Mouse (Mus musculus) spleen, postnatal 14 days (tissue): ENCODE measurements around the gene Etv6.

Experiments used
- DNase-seq, 2 experiments: peaks; one replicate each; pipeline ENCODE4 v3.0.0; 2021 to 2022; ENCODE audit warnings: low spot score in 2 of 2

Etv6 gene

DNA sequence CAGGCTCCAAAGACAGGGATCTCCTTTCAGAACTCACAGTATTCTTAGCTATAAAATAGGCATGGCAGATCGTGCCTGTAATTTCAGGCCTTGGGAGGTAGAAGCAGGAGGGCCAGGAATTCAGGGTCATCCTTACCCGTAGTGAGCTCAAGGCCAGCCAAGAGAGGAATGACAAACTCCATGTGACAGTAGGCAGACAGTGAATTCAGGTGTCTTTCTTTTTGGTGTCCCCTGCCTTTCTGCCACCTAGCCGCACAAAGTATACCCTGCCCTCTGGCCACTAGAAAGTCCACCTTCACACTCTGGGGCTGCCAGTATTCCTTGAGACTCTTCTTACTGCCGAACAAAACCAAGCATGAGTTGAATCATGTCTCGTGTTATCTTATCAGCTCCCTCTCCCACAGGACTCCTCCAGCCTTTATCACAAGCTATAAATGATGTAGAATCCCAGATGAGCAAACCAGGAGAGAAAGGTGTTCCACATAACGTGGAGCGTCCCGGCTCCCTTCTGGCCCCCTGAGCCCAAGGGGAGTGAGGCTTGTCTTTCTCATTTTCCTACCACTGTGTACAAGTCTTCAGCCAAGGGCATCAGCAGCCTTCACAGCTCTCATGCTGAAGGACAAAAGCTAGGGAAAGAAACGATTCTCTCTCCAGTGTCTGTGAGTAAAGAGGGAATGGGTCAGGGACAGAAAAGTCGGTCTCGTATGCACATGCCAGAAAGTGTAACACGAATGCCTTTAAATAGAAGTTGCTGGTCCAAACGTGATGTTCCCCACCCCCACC lies 175.4 kb downstream of the Etv6 start:
- no peak for DNase-seq

DNA sequence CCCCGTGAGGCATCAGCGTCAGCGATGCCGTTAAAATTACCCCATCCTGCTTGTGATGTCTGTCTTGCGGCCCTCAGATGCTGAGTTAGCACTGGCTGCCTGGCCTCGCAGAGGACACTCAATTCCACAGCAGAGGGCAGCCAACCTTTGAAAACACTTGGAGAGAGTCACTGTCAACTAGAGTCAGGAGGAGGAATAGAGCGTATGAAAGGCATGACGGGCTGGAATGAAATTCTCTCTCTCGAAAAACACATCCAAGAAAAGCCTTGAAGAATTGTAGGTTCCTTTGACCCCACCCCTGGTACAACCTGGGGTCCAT lies 175.9 kb downstream of the Etv6 start:
- DNase-seq, result no peak

DNA sequence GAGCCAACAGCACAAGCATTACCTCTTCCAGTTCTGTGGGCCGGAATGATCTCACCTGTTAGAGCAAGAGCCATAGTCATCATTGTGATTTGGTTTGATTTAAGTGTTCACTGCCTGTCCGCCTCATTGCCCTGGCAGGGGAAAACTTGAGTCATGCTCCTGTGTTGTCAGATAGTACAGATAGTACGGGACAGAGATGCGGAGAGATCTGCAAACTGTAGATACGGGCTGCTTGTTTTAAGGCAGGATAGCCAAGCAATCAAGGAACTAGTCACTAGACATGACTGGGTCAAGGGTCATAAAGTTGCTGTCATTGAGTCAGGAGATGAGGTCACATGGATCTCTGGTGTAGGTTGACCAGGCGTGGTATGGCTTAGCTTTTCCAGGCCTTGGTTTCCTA lies 182.2 kb downstream of the Etv6 start:
- no peak for DNase-seq

DNA sequence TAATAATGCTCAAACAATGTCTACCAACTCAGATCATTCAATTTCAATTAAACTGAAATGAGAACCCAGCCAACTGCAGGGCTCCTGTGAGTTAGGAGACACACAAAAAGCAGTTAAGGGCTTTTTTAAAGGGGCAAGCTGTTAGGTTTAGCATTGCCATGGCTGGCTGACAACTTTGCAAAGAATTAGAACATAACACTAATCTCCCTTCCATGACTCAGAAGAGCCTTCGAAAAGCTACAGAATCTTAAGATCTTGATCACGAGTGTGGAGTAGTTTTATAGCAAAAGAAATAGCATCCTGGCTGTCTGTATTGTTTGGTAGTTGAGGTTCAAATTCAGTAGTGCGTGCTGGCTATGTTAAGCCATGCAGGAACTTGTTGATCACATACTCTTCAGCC lies 182.9 kb downstream of the Etv6 start:
- DNase-seq, result no peak

DNA sequence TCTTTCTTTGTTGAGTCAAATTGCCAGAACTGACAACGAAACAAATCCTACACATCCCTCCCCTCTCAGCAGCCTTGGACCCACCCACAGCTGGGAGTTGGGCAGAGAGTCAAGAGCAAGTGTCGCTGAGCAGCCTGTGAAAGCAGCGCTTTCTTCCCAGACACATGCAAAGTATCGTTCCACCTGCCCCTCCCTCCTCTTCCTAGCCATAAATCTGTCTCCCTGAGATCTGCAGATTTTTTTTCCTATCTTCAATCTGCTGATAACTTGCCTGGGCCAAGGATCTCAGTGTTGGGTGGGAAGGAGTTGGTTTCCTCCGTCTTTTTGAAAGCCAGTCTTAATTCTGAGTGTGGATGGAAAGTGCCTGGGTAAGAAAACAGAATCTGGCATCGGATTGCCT lies 183.9 kb downstream of the Etv6 start:
- no peak for DNase-seq

DNA sequence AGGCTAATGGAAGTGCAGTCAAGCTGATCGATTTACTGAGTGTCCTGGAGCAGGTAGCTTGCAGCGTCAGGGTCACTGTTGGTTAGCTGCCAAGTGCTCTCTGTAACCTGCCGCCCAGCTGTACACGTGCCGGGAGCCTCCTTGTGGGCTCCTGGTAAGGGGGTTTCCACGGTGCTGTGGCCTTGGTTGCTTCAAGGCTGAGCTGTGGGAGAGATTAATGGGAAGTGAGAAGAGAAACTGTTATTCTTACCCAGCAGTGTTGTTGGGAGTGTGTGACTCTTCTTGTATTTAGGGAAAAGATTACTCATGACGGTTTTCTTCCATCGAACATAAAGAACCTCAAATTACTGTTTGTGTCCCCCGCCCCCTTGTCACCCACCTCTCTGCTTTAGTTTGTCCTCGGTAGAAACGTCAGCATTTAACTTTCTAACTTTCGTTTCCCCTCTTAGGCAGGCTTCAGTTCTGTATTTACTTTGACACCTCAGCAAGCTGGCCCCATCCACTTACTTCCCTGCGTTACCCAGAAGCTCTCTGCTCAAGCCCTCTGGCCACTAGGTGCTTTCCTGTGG lies 184.8 kb downstream of the Etv6 start:
- peak in 1 of 2 experiments; percentile 13 for DNase-seq

DNA sequence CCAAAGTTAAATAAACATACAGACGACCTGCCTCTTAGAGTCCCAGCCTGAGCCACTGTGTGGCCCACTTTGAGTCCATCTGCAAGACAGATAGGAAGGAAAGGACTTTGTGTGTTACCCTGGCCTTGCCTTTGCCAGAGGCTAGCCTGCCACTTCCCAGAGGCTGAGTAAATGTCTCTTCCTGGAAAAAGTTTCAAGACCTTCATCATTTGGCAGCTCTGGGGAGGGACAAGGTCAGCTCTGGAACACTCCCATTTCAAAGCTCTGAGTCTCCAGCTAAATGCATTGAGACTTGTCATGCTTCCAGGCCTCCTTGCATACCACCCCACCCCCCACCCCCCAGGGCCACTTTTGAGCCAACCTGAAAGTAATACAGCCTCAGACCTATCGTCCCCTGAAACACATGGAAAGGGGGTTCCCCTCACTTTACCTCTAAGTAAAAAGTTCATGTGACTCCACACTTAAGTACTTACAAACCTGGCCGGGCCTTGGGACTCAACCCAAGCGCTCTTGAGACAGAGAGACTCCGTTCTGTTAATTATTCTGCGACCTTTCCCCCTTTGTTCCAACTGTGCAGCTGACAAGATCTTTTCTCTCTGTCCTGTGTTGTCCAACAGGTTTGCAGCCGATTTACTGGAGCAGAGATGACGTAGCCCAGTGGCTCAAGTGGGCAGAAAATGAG lies 186.9 kb downstream of the Etv6 start:
- DNase-seq, result no peak

DNA sequence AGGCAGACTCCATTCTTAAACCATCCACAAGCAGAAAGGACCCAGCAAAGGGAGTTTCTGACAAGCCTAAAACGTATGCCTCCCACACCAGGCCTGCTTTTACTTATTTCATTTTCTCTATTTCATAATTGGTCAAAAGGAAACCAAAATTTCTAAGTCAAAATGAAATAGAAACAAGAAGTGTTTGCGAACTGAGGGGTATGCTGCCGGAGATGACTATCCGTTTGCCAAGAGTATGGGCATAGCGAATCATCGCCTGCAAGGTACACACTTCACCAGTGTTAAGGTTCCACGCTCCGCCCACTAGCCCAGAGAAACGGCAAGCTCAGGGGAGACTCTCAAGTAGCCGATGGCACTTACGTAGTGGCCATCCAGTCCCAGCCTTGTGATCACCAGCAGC lies 190.1 kb downstream of the Etv6 start:
- no peak for DNase-seq

DNA sequence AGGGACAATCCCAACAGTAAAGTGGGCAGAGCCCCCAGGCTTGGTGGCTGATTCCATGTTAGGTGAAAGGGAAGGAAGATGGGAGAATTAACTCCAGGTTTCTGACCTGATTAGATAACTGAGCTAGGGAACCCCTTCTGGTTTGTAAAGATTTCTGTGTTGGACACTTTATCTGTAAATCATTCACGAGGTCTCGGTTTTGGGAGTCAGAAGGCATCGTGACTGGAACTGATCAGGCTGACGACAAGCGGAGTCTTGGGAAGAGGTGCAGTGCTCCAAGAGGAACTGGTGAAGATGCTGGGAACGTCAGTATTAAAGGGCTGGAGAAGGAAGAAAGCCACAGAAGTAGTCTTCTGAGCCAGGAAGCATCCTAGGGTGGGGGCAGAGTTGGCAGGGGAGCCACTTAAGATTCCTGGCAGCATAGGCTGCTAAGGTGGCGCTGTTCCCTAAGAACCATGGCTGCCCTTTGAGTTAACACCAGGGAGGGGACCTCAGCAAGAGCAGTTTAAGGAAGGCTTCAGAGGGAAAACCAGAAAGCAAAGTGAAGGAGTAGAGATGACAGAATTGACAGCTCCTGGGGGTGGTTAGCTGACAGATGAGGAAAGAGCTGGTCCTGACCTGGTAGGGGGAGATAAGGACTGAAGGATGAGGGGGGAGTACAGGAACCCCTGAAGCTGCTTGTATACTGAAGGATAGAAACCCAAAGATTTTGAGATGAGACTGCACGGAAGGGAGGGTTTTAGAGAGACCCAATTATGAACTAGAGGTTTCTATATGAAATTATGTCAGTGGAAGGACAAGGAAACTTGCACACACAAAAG lies 191.1 kb downstream of the Etv6 start:
- DNase-seq, result no peak

DNA sequence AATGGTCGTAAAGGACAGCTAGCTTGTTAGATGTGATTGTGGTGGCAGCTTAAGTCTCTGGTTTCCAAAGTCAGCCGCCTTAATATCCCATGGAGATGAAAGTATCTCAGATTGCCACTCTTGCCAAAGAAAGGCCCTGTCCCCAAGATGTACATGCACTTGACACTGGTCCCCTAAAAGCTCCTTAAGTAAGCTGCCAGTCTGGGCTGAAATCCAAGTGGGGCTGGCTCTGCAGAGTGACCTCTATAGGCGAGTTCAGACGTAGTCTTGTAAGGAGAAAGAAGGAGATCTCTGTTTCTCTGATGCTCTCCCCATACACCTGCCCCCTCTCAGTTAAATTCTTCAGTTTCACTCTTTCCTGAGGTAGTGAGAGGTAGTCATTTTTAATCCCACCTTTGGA lies 200.8 kb downstream of the Etv6 start:
- no peak for DNase-seq

DNA sequence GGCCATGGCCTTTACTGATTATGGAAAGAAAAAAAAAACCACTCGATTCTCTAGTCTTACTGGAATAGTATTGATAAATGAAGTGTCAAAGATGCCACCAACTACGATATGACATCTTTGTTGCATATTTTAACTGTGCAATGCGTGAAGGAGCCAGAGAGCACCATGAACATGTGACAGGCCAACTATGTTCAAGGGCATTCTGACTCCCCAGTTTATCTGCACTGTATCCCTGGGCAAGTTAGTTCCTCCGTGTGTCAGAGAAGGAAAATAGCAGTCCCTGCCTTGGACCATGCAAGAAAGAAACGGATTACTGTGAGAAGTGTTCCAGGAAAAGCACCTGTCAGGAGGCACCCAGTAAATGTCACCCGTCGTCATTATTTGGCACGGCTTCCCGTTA lies 203.0 kb downstream of the Etv6 start:
- DNase-seq, result no peak

DNA sequence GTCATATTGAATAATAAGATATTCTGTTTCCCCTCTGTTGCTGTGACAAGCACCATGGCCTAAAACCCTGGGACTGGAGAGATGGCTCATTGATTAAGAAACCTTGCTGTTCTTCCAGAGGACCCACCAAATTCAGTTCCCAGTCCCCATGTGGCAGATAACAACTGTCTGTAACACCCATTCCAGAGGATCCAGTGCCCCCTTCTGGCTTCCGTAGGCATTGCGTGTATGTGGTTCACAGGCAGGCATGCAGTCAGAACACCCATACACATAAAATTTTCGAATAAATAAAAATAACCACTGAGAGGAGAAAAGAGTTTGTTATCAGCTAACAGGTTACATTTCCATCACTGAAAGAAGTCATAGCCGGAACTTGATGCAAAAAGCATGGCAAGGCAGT lies 205.5 kb downstream of the Etv6 start:
- DNase-seq, result no peak

DNA sequence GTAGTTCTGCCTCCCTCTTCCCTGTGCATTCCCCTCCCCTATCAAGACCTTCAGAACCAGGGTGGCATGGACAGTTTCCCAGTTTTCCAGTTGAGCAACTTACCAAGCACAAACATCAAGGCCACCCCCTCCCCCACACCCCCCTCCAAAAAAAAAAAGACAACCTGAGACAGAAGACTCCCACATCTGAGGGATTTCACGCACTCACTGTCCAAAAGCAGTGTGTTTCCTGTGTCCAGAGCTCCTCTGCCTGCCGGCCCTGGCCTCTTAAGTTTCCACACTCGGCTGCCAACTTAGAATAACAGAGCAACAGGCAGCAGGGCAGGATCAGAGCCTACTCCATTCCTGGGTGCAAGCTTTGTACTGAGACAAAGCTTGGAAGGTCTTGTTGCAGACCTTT lies 207.6 kb downstream of the Etv6 start:
- no peak for DNase-seq

DNA sequence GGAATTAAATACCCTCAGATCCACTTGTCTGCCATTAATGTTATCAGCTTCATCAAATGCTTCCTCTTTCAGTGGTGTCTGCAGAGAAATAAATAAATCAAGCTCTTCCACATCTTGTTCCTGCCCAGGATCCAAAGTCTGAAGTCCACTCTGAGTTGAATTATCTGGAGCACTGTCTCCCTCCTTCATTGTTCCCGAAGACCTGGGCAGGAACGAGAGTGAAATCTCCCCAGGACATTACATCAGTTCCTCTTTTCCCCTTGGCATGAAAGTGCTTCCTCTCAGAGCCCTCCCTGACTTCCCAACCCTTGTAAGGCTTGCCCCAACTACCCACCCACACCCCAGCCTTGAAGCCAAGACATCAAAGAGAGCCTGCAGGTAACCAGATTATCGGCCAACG lies 208.0 kb downstream of the Etv6 start:
- no peak for DNase-seq

DNA sequence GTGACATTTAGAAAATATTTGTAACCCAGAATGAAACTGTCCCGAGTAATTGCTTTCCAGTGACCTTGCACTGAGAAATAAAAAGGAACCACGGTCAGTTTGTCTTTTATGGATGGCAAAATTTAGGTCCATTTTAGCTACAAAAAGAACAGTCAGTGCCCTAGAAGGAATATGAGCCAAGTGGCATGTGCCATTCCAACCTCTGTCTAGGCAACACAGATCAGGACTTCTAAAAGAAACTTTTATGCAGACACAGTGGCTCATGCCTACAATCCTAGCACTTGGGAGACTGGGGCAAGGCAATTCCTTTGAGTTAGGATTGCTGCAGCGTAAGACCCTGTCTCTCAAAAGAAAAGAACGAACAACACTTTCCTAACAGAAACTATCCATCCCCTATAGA lies 208.6 kb downstream of the Etv6 start:
- no peak for DNase-seq

DNA sequence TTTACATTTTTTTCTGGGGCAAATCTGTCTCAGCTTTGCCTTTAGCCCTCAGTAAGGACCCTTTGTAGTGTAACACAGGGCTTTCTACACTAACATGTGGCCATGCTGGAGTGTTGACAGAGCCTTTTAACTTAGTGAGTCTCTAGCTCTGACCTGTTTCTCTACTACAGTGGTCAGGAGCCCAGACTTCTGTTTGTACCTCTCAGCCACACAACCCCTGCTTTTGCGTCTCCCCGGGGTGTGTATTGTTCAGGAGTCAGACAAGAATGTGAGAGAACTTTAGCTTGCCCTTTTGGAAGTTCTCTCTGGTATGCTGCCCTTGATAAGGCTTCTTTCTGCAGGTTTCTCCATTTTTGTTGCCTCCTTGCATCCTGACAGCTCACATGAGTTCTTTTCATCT lies 210.6 kb downstream of the Etv6 start:
- no peak for DNase-seq

DNA sequence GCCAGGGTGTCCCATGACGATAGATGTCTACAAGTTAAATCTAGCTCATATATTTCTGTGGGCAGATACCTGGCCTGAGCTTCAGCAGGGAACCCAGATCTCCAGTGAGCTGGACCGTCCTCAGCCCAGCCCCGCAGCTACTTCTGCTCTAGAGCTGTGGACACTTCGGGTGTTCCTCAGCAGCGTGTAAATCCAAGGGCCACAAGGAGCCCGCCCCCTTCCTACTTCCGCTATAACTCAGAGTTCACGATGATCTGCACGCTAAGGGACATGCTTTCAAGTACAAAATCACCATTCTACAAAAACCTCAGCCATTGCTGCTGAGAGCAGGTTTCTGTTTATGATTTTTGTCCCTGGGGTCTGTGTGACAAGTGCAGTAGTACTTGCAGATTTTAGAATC lies 211.8 kb downstream of the Etv6 start:
- DNase-seq, result no peak

DNA sequence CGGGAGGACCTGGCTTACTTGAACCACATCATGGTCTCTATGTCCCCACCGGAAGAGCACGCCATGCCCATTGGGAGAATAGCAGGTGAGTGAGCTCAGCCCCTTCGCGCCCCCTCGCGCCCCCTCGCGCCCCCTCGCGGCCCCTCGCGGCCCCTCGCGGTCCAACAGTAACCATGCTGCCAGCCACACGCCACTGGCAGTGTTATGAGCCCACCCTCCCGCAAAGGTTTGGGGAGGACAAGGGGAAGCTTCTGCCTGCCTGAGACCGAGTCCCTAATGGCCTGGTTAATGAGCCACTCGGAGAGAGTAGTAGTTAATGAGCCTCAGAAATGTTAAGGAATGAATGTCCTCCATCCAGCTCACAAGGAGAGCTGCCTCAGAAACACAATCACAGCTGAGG lies 213.2 kb downstream of the Etv6 start:
- no peak for DNase-seq

DNA sequence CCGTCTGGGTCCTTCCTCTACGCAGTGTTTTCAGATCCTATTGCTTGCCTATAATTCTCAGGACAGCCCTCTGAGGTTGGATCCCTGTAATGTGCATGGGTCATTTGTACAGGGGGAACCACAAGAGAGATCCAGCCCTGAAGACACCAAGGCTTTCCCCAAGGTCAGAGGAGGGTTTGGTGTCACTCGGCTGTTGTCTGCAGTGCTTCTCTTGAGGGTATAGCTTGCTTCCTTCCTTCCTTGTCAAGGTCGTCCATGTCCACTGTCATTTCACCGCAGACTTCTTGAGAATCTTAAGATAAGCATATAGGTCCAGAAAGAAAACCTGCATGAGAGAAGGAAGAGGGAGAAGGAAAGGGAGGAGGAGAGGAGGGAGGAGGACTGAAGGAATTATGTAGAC lies 215.3 kb downstream of the Etv6 start:
- DNase-seq, result no peak

DNA sequence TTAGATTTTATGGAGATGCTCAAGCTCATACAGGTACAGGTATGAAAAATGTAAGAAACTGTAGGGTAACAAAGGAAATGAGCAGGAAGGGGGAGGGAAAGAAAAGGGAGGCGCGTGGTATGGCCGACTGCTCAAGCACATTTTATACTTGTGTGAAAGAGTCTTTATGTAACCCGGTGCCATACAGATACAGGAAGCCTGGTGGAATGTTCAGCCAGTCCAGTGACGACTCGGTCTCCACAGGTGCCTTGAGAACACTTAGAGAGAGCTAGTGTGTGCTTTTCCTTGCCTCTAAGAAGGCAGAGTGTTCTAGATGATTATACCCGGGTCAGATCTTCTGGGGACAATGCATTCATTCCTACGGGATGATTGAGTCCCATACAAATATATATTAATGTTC lies 215.9 kb downstream of the Etv6 start:
- no peak for DNase-seq

DNA sequence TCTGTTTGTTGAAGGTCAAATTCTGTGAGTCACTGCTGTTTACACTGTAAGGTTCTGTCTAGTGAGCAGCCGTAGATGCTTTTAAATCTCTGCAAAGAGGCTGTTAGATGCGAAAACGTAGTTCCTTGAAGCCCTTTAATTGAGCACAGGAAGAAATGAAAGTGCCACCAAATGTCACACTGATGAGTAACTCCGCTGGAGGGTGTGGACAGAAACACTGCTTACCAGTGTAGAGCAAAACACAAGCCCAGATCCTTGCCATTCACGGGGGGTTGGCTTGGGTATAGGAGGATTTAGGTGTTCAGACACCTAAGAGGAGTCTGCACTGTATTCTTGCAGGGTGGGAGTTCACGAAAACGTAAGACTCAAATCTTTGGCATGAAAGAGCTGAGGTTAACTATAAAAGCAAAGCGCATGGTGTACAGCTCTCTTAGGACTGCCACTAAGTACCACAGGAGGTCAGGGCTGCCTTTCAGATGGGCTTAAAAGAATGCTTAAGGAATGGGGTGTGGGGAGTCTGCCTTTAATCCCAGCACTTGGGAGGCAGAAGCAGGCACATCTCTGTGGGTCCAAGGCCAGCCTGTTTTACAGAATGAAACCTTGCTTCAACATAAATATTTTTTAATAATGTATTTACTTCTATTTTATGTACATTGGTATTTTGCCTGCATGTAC lies 216.7 kb downstream of the Etv6 start:
- no peak for DNase-seq

DNA sequence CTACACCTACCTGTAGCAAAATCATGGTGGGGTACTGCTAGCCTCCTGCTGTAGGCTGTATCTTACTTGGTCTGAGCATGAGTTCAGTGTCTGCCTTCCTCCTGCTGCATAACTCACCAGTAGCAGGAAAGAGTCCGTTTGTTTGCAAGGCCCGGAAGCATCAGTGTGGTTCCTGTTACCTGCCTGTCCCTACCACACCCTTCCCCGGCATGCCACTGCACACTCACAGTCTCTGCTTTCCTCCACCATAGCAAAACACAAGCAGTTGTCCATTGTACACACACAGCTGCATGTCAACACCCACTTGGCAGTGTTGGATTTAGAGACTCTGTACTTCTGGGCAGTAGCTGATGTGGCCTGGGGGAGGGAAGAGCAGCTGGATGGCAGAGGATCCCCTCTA lies 220.9 kb downstream of the Etv6 start:
- no peak for DNase-seq
